Mouse (Mus musculus) neural tube, embryonic 15.5 days (tissue): ENCODE results near the gene Klhl29. TPM values are rescaled to one million over a fixed set of nuclear protein-coding genes. Genes with fewer than 3 reads are reported as not detected.
A peak's percentile ranks its signal among the peaks of the same experiment; 100 is the strongest.

ENCODE experiments used
- ATAC-seq: fragments of 200-750 bp; cut with Nextera tagmentation; 2 replicates; pipeline ENCODE4 v1.8.0; 2017; ENCODE audit warnings: mild to moderate bottlenecking, moderate TSS enrichment, moderate library complexity; ENCODE audit not compliant: low FRiP score
- H3K27ac ChIP-seq: fragments of 300-500 bp; sonication (generic); replicated peaks from 2 replicates; pipeline ENCODE4 v1.5.1; 2015; ENCODE audit warnings: mild to moderate bottlenecking, inconsistent platforms
- H3K27me3 ChIP-seq: fragments of 300-500 bp; sonication (generic); replicated peaks from 2 replicates; pipeline ENCODE4 v1.6.1; 2015; ENCODE audit warnings: inconsistent platforms
- H3K36me3 ChIP-seq: fragments of 300-500 bp; sonication (generic); 2 replicates; pipeline ENCODE4 v1.6.1; 2015; ENCODE audit warnings: inconsistent platforms
- H3K4me1 ChIP-seq: fragments of 300-500 bp; sonication (generic); 2 replicates; pipeline ENCODE4 v1.6.1; 2015; ENCODE audit warnings: inconsistent platforms
- H3K4me2 ChIP-seq: fragments of 300-500 bp; sonication (generic); 2 replicates; pipeline ENCODE4 v1.6.1; 2015; ENCODE audit warnings: inconsistent platforms, mild to moderate bottlenecking, moderate library complexity
- H3K4me3 ChIP-seq: fragments of 300-500 bp; sonication (generic); replicated peaks from 2 replicates; pipeline ENCODE4 v1.5.1; 2015; ENCODE audit warnings: mild to moderate bottlenecking, inconsistent platforms
- H3K9ac ChIP-seq: fragments of 300-500 bp; sonication (generic); replicated peaks from 2 replicates; pipeline ENCODE4 v1.6.1; 2015; ENCODE audit warnings: mild to moderate bottlenecking, inconsistent platforms
- H3K9me3 ChIP-seq: fragments of 300-500 bp; sonication (generic); replicated peaks from 2 replicates; pipeline ENCODE4 v1.6.1; 2016; ENCODE audit warnings: inconsistent platforms
- WGBS: fragments of 180-500 bp; shearing (Covaris S2); methylation state at CpG from one replicate; pipeline ENCODE4 v1.1.7; 2015; ENCODE audit warnings: mixed read lengths; 5-methylcytosine and 5-hydroxymethylcytosine counted together
- polyA plus RNA-seq: library from polyadenylated mRNA; unstranded; fragments of >200 nt; fragmentation: Nextera tagmentation; extraction: Ambion mirVana; gene quantifications from 2 replicates; pipeline ENCODE4 v1.2.1, GENCODE M21; 2015

The Klhl29 gene
- polyA plus RNA-seq, 1 experiment from 2014 or later = 3.9 TPM

DNA sequence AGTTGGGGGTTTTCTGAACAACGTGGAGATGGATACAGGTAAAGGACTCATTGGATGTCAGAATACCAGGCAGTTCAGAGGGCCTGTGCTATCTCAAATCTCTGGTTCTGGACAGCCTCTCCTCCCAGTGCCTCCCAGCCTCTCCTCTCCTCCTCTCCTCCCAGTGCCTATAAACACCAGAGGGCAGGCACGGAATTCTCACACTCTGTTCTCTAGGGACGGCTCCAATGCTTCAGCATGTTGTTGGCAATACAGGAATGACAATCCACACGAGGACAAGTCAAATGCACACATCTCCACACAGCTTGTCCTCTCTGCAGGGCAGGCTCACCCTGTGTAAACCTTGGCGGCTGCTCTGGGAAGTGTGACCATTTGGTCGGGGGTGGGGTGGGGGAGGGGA lies 128.0 kb downstream of the Klhl29 start:
- no peak for ATAC-seq
- WGBS = 32% methylated on average over 6 of the region's 6 CpGs
- H3K4me3 ChIP-seq = no peak overlapping the region
- no peaks in the 10 kb centered on the region for H3K9me3 ChIP-seq
- H3K4me2 ChIP-seq = no peak overlapping the region
- peaks cover 40% of the 10 kb centered on the region for H3K4me1 ChIP-seq
- H3K36me3 ChIP-seq = no peaks in the 10 kb centered on the region
- H3K27me3 ChIP-seq = no peaks in the 10 kb centered on the region
- no peak overlapping the region for H3K9ac ChIP-seq
- H3K27ac ChIP-seq = peak overlapping the region; percentile 66; the same call in 1 of the 2 replicates

DNA sequence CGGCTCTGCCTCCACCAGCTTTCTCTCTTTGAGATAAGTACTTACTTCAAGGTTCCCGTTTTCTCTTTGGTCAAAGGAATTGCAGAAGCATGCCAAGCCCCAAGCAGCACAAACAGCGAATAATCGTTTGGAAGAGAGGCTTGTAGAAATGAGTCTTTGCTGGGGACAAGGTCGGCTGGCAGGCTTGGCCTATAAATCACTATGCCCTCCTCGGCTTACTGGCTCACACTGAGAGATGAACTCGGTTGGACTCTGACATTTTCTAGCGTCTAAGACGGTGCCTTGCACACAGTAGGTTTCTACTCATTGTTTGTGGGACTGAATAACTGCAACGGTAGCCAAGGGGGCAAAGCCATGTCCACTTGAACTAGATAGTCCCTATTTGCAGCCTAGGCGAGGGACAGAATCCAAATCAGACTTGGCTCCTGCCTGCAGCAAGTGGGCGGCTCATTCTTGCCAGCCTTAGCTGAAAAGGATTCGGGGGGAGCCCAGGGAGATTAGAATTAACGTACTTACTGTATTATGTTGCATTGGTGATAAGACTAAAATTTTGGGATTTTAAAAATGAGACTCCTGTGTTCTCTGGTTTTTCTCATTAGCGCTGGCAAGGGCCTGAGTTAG lies 128.7 kb downstream of the Klhl29 start:
- no peak overlapping the region for H3K9ac ChIP-seq
- no peak overlapping the region for H3K4me2 ChIP-seq
- no peaks in the 10 kb centered on the region for H3K27me3 ChIP-seq
- H3K4me1 ChIP-seq = peaks cover 40% of the 10 kb centered on the region
- no peaks in the 10 kb centered on the region for H3K9me3 ChIP-seq
- H3K27ac ChIP-seq = peak overlapping the region; percentile 66; the same call in 1 of the 2 replicates
- H3K36me3 ChIP-seq = no peaks in the 10 kb centered on the region
- H3K4me3 ChIP-seq = no peak overlapping the region
- ATAC-seq = no peak
- WGBS = 37% methylated on average over 15 of the region's 15 CpGs

DNA sequence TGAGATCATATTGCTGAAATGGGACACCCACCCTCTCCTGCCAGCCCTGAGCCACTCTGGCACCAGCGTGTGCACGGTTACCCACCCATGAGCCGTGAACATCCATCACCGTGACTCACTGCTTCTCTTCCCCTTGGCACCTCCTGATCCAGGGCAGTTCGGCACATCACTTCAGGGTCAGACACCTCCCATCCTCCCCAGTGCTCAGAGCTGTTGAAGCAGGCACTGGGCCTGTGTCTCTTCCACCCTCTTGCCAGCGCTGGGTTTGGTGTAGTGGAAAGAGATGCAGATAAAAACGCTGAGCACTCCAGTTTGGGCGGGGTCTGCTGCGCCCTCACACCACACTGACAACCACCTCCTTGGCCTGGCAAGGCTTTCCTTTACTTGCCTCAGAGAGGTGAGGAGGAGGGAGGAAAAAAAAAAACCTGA lies 129.3 kb downstream of the Klhl29 start:
- Histone ChIP-seq H3K9me3 (no peaks in the 10 kb centered on the region), H3K4me1 (peaks cover 40% of the 10 kb centered on the region), H3K4me2 (no peak overlapping the region), H3K27me3 (no peaks in the 10 kb centered on the region), H3K9ac (no peak overlapping the region), H3K27ac (peak overlapping the region; percentile 66; the same call in 1 of the 2 replicates), H3K4me3 (no peak overlapping the region), H3K36me3 (no peaks in the 10 kb centered on the region)
- 69% methylated on average over 9 of the region's 9 CpGs for WGBS
- 0 out of 2 replicates have a peak, but pooled peaks have one; percentile 18 for ATAC-seq

DNA sequence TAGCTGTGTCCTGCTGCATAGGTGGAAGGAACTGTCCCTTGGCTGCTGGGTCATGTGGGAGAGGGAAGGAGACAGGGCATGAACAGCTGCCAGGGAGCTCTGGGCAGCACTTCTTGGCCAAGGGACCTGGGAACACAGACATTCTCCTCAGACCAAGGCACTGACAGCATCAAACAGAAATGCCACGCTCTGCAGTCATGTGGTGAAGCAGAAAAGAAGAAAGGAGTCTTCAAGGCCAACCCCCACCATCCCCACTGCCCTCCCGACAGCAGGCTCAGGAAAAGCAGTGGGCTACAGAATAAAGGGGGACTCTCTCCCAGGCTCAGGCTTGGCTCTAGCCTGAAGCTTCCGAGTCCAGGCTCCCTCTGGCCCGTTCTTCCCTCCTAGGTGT lies 130.3 kb downstream of the Klhl29 start:
- 66% methylated on average over 4 of the region's 4 CpGs for WGBS
- H3K4me2 ChIP-seq = no peak overlapping the region
- peaks cover 48% of the 10 kb centered on the region for H3K4me1 ChIP-seq
- H3K27ac ChIP-seq = no peak overlapping the region
- H3K9me3 ChIP-seq = no peaks in the 10 kb centered on the region
- H3K9ac ChIP-seq = no peak overlapping the region
- no peak overlapping the region for H3K4me3 ChIP-seq
- H3K27me3 ChIP-seq = no peaks in the 10 kb centered on the region
- H3K36me3 ChIP-seq = no peaks in the 10 kb centered on the region
- no peak for ATAC-seq

DNA sequence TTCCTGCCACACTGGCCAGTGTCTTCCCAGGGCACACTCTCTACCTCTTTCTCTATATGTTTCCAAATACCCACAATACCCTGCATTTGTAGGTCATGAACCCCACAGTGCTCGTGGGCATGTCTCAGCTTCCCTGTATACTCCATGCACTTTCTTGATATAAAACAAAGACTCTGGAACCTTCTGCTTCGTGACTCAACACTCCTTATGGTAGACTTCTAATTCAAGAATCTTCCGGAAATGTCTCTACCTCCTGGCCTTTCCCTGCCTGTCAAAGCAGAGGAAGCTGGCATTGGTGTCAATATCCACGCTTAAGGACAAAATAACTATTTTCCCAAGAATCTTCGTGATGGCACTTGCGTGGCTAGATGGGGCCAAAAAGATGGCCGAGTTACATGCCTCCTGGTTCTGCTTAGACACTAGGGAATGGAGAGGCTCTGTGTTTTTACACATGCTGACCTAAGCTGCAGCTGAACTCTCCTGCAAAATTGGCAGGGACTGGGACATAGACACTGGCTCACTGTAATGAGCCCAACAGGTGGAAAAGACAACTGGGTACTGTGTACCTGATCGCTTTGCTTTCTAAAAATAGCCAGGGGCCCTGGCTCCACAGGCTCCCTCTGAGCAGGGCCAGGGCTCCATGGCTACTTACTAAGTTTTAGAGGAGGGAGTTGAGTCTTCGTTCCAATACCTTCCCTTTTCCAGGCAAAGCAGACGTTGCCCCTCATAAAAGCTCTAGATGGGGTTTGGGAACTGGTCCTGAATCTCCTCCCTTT lies 130.9 kb downstream of the Klhl29 start:
- Histone ChIP-seq H3K4me1 (peaks cover 52% of the 10 kb centered on the region), H3K9ac (no peak overlapping the region), H3K27me3 (no peaks in the 10 kb centered on the region), H3K4me2 (no peak overlapping the region), H3K9me3 (no peaks in the 10 kb centered on the region), H3K36me3 (no peaks in the 10 kb centered on the region), H3K4me3 (no peak overlapping the region), H3K27ac (no peak overlapping the region)
- 90% methylated on average over 10 of the region's 10 CpGs for WGBS
- ATAC-seq = no peak

DNA sequence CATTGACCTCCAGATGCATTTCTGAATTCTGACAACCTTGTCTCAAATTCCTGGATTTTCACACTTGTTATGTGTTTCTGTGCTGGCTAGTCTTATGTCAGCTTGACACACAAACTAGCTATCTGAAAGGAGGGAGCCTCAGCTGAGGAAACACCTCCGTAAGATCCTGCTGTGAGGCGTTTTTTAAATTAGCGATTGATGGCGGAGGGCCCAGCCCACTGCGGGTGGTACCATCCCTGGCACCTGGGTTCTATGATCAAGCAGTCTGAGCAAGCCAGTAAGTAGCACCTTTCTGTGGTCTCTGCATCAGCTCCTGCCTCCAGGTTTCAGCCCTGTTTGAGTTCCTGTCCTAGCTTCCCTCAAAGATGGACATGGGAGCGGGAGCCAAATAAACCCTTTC lies 131.6 kb downstream of the Klhl29 start:
- Histone ChIP-seq H3K9me3 (no peaks in the 10 kb centered on the region), H3K9ac (no peak overlapping the region), H3K4me1 (peaks cover 54% of the 10 kb centered on the region), H3K27ac (no peak overlapping the region), H3K36me3 (no peaks in the 10 kb centered on the region), H3K4me3 (no peak overlapping the region), H3K4me2 (no peak overlapping the region), H3K27me3 (no peaks in the 10 kb centered on the region)
- WGBS = 66% methylated on average over 6 of the region's 6 CpGs
- ATAC-seq = no peak

DNA sequence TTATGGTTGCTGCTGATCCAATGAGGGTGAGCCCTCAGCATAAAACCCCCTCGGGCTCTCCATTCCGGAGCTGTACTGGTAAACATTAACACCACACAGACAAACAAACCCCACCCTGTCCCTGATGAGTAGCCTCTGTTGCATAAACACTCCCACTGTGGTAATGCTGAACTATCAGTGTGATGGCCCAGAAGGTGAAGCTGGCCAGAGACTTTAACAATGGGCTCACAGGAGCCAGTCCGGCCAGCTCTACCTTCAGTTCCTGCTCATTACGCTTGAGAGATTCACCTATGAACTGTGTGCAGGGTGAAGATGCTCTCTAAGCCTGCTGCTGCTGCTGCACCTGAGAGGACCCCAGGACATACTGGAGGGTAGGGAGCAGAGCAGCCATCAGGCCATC lies 132.0 kb downstream of the Klhl29 start:
- Histone ChIP-seq H3K9ac (no peak overlapping the region), H3K27me3 (no peaks in the 10 kb centered on the region), H3K4me2 (no peak overlapping the region), H3K4me3 (no peak overlapping the region), H3K9me3 (no peaks in the 10 kb centered on the region), H3K36me3 (no peaks in the 10 kb centered on the region), H3K4me1 (peaks cover 57% of the 10 kb centered on the region), H3K27ac (no peak overlapping the region)
- WGBS = 72% methylated on average over 4 of the region's 4 CpGs
- no peak for ATAC-seq

DNA sequence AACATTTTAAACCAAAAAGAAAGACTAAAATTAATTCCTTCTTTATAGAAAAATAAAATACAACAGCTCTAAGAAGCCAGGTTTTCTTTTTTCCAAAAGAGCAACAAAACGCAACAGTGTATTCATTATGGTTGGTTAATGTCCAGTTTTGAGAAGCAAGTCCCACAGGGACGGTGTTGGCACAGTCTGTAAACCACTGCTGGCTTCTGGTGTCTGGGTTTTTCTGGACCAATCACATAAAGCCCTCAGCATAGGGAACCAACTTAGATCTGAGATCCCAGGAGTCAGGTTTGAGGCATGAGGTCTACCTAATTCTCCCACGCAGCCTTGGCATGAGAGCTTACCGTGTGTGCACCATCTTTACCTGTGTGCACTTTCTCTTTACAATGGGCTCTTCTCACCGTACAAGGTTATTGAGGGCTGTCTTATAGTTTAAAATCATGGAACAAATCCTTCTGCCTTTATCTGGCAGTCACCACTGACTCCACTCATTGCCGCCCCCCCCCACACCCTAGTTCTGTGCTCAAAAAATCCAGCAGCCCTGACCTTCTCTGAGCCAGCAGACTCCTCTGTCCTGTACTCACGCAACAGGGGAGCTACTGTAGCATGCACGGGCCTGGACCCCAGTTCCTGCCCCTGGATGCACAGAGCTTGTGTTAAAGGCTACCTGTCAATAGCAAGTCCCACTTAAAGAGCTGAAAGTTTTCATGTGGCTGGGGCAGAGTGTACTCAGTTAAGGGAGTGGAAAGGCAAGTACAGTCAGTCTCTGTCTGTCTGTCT lies 132.7 kb downstream of the Klhl29 start:
- no peak for ATAC-seq
- no peak overlapping the region for H3K4me3 ChIP-seq
- H3K9me3 ChIP-seq = no peaks in the 10 kb centered on the region
- no peak overlapping the region for H3K27ac ChIP-seq
- no peak overlapping the region for H3K9ac ChIP-seq
- no peak overlapping the region for H3K4me2 ChIP-seq
- 91% methylated on average over 8 of the region's 8 CpGs for WGBS
- H3K27me3 ChIP-seq = no peaks in the 10 kb centered on the region
- peaks cover 55% of the 10 kb centered on the region for H3K4me1 ChIP-seq
- H3K36me3 ChIP-seq = no peaks in the 10 kb centered on the region

DNA sequence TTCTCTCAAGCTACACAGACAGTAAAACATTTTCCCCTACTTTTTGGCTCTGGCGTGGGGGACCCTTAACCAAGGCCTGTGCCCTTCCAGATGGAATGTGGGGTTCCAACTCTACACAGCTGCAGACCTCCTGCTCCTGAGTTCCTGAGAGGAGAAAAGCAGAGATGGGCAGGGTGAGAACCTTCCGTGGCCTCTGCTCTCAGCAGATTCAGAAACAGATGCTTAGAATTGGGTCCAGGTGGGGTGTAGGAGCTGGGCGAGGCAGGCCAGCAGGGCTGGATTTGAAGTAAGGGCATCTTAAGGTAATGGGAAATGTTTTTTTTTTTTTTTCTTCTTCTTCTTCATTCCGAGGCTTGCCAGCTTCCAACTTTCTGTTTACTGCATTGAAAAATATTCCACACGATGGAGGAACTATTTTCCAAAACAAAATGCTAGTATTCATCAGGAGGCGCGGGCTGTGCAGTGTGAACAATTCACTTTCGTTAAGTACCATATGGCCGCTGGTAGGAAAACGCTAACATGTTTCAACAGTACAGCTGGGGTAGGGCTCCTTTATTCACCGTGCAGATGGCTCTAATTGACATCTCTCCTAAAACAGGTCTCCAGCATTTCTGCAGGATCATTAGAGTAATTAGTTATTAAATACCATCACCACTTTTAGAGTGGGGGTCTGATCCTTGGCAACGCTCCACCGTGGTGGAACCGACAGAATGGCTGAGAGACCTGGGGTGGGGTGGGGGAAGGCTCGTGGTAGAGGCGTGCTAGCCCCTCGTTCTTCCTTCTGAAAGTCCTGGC lies 135.8 kb downstream of the Klhl29 start:
- H3K4me2 ChIP-seq = no peak overlapping the region
- whole genome bisulfite sequencing = 43% methylated on average over 17 of the region's 17 CpGs
- peak overlapping the region; percentile 49; the same call in 1 of the 2 replicates for H3K27ac ChIP-seq
- H3K9ac ChIP-seq = no peak overlapping the region
- H3K9me3 ChIP-seq = no peaks in the 10 kb centered on the region
- peaks cover 38% of the 10 kb centered on the region for H3K4me1 ChIP-seq
- H3K27me3 ChIP-seq = no peaks in the 10 kb centered on the region
- H3K4me3 ChIP-seq = no peak overlapping the region
- H3K36me3 ChIP-seq = no peaks in the 10 kb centered on the region
- 0 out of 2 replicates have a peak, but pooled peaks have one; percentile 40 for ATAC-seq

DNA sequence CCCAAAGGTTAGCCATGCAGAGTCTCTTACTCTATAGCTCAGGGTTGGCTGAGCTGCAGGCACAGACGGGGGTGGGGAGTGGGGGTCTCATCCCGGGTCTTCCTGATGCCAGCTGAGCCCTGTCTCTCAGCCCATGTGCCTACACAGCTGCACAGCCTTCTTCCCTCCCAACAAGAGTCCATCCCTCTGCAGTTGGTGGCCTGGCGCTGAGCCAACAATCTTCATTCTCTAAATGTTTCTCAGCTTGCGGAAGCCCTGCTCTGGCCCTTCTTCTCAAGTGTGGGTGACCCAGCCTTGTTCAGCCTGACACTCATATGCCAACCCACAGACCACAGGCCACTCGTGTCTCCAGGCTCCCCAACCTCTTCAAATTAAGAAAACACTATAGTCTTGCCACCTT lies 138.4 kb downstream of the Klhl29 start:
- Histone ChIP-seq H3K9me3 (no peaks in the 10 kb centered on the region), H3K27ac (no peak overlapping the region), H3K4me3 (no peak overlapping the region), H3K36me3 (no peaks in the 10 kb centered on the region), H3K4me2 (no peak overlapping the region), H3K9ac (no peak overlapping the region), H3K27me3 (no peaks in the 10 kb centered on the region), H3K4me1 (peaks cover 33% of the 10 kb centered on the region)
- no peak for ATAC-seq
- 49% methylated on average over 5 of the region's 5 CpGs for WGBS

DNA sequence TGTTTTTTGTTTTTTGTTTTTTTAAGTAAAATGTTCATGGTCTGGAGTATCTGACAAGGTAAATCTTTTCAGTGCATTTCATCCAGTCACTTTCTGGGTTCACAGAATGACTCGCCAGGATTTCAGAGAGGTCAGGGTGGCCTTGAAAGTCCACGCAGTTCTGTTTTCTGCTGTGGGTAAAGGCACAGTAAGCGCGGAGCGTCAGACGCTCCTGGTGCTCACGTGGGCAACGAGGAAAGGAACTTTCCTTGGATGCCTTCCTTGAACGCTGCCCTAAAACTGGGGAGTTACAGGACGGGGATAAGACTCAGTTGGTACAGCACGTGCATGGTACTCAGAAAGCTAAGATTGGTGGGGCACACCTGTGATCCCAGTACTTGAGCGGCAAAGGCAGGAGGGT lies 139.9 kb downstream of the Klhl29 start:
- 87% methylated on average over 12 of the region's 12 CpGs for WGBS
- H3K9ac ChIP-seq = no peak overlapping the region
- H3K27ac ChIP-seq = no peak overlapping the region
- no peak overlapping the region for H3K4me2 ChIP-seq
- no peaks in the 10 kb centered on the region for H3K27me3 ChIP-seq
- H3K36me3 ChIP-seq = no peaks in the 10 kb centered on the region
- no peak for ATAC-seq
- H3K4me1 ChIP-seq = peaks cover 29% of the 10 kb centered on the region
- H3K4me3 ChIP-seq = no peak overlapping the region
- no peaks in the 10 kb centered on the region for H3K9me3 ChIP-seq
